Mouse (Mus musculus) embryonic facial prominence, embryonic 14.5 days (tissue): ENCODE data around the gene Psmd3. TPM values are rescaled to one million over a fixed set of nuclear protein-coding genes. Genes with fewer than 3 reads are reported as not detected.
A peak's percentile ranks its signal among the peaks of the same experiment; 100 is the strongest.

Source experiments
- ATAC-seq: fragments of 200-750 bp; cut with Nextera tagmentation; 2 replicates; pipeline ENCODE4 v1.8.0; 2017; ENCODE audit warnings: low read depth, moderate number of reproducible peaks, moderate TSS enrichment
- DNase-seq: peaks from one replicate; pipeline ENCODE4 v3.0.0-alpha.2; 2015; ENCODE audit warnings: low spot score
- H3K27ac ChIP-seq: fragments of 300-500 bp; sonication (generic); replicated peaks from 2 replicates; pipeline ENCODE4 v1.5.1; 2014; ENCODE audit warnings: low read depth, mild to moderate bottlenecking, low read length, moderate library complexity
- H3K27me3 ChIP-seq: fragments of 300-500 bp; sonication (generic); replicated peaks from 2 replicates; pipeline ENCODE4 v1.6.1; 2014; ENCODE audit warnings: low read length; ENCODE audit not compliant: control insufficient read depth, insufficient read depth
- H3K36me3 ChIP-seq: fragments of 300-500 bp; sonication (generic); 2 replicates; pipeline ENCODE4 v1.6.1; 2014; ENCODE audit warnings: low read length, mixed read lengths; ENCODE audit not compliant: control insufficient read depth, insufficient read depth
- H3K4me1 ChIP-seq: fragments of 300-500 bp; sonication (generic); 2 replicates; pipeline ENCODE4 v1.6.1; 2014; ENCODE audit warnings: antibody characterized with exemption, low read length; ENCODE audit not compliant: control insufficient read depth, insufficient read depth
- H3K4me2 ChIP-seq: fragments of 300-500 bp; sonication (generic); 2 replicates; pipeline ENCODE4 v1.6.1; 2014; ENCODE audit warnings: low read depth, mild to moderate bottlenecking, low read length, moderate library complexity, mixed read lengths
- H3K4me3 ChIP-seq: fragments of 300-500 bp; sonication (generic); 2 replicates; pipeline ENCODE4 v1.5.1; 2014; ENCODE audit warnings: low read depth, mild to moderate bottlenecking, low read length
- H3K9ac ChIP-seq: fragments of 300-500 bp; sonication (generic); 2 replicates; pipeline ENCODE4 v1.6.1; 2014; ENCODE audit warnings: low read depth, mild to moderate bottlenecking, low read length, moderate library complexity, mixed read lengths
- H3K9me3 ChIP-seq: fragments of 300-500 bp; sonication (generic); 2 replicates; pipeline ENCODE4 v1.6.1; 2016; ENCODE audit warnings: low read length; ENCODE audit not compliant: control insufficient read depth
- WGBS: fragments of 180-500 bp; shearing (Covaris S2); extraction: QIAGEN DNeasy Blood & Tissue Kit; methylation state at CpG from one replicate; pipeline ENCODE4 v1.1.7; 2014; 5-methylcytosine and 5-hydroxymethylcytosine counted together
- polyA plus RNA-seq: library from polyadenylated mRNA; unstranded; fragments of >200 nt; fragmentation: Nextera tagmentation; extraction: Ambion mirVana; gene quantifications from 2 replicates; pipeline ENCODE4 v1.2.1, GENCODE M21; 2014

The Psmd3 gene
- polyA plus RNA-seq, 1 experiment from 2014 or later, result 136 TPM

DNA sequence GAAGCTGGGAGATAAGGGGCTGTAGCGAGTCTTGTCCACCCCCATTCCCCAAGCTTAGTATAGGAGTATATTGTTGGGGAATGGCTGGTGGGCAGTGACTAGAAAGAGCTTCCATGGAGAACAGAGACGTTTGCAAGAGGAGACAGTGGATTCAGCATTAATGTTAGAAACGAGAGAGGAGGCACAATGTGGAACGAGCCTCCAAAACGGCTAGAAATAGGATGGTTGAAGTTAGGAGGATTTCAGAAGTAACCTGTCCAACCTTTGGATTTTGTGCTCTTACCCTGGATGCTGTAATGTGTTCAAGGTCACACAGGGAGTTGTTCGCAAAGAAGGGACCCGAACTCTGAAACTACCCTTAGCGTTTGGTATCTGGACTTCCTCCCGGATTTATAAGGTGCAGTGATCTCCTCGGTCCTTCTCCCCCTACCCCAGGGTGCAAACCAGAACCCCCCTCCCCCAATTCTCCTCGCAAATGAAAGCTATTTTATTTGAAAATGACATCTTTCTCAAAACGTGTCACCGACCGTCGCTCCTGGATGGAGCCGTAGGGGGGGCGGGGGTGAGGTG, 58.8 kb downstream of the Psmd3 start:
- DNase-seq (no peak), ATAC-seq (no peak)
- peak overlapping the region; percentile 99 for H3K4me3 ChIP-seq
- peak overlapping the region; percentile 93 for H3K9ac ChIP-seq
- H3K9me3 ChIP-seq, result no peaks in the 10 kb centered on the region
- peak overlapping the region; percentile 91 for H3K27ac ChIP-seq
- H3K4me2 ChIP-seq, result peak overlapping the region; percentile 88
- no peaks in the 10 kb centered on the region for H3K27me3 ChIP-seq
- no peaks in the 10 kb centered on the region for H3K36me3 ChIP-seq
- under 1% methylated on average over 17 of the region's 17 CpGs for WGBS
- peaks cover 43% of the 10 kb centered on the region for H3K4me1 ChIP-seq

DNA sequence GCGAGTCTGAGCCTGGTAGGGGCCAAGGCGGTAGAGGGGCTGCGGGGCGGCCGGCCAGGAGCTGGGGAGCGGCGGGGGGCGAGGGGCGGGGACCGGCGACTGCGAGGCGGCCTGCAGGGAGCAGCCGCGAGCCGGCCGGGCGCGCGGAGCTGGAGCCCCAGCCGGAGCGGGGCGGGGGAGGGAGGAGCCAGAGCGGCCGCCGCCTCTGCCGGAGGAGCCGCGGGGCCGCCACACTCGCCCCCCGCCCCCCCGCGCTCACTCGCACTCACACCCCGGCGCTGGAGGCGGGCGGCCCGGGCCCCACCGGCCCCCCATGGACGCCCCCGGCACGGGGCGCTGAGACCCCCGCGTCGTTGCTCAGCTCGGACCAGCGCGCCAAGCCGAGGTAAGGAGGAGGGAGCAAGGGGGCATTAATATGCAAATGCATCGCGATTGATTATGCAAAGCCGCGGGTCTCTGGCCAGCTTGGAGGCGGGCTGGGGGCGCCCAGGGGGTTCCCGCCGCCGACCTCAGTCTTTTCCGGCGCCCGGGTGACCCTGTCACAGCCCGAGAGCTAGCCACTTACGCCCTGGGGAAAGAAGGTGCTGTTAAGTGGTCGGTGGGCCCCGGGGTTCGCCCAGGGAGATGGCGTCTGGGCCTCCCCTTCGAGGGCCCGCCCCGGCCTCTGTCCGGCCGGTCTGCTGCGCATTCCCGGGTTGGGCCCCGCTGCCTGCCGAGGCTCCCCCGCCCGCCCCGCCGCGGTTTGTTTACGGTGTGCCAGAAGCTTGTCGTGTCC, 59.5 kb downstream of the Psmd3 start:
- Histone ChIP-seq H3K27ac (peak overlapping the region; percentile 91), H3K27me3 (no peaks in the 10 kb centered on the region), H3K4me2 (peak overlapping the region; percentile 88), H3K36me3 (no peaks in the 10 kb centered on the region), H3K4me3 (peak overlapping the region; percentile 99), H3K9me3 (no peaks in the 10 kb centered on the region), H3K9ac (peak overlapping the region; percentile 93), H3K4me1 (peaks cover 49% of the 10 kb centered on the region)
- peak; percentile 84 for ATAC-seq
- WGBS, result 1% methylated on average over 33 of the region's 86 CpGs
- peak; percentile 92 for DNase-seq

DNA sequence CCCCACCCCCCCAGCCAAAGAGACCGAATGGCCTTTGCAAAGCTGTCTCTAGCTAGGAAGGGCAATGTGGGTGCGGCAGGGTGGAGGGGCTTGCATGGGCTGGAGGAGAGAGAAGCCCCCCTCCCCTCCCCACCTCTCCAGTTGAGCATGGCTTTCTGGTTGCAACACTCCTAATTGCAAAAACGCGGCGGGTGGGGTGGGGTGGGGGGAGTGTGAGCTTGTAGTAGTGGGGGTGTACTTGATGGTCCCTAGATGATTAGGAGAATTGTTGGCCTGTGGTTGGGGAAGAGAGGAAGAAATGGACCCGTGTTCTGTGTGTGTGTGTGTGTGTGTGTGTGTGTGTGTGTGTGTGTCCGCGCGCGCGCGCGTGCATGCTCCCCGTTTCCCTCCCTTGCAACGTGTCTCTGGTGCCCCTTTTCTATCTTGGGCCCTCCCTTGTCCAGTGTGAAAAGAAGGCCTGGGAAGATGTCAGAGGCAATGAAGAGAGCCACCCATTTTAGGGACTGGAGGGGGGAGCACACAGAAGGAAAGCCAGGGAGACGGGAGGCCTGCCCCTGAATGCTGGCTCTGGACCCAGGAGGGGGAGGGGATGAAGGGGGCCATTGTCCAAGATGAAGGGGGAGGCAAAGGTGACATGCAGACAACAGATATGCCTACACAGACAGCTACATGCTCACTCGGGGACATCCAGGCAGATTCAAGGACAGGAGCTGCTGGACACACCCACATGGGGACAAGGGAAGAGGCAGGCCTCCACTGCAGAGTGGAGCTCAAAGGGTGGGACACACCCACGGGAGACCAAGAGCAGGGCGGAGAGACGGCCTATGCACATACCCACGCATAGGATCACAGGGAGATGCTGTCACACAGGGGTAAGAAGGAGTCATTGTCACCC, 60.3 kb downstream of the Psmd3 start:
- 3% methylated on average over 12 of the region's 21 CpGs for WGBS
- Histone ChIP-seq H3K27ac (peak overlapping the region; percentile 91), H3K4me3 (peak overlapping the region; percentile 99), H3K4me1 (peaks cover 54% of the 10 kb centered on the region), H3K36me3 (no peaks in the 10 kb centered on the region), H3K9me3 (no peaks in the 10 kb centered on the region), H3K27me3 (no peaks in the 10 kb centered on the region), H3K4me2 (peak overlapping the region; percentile 88), H3K9ac (peak overlapping the region; percentile 93)
- ATAC-seq, result 0 out of 2 replicates have a peak, but pooled peaks have one; percentile 1
- DNase-seq, result no peak

DNA sequence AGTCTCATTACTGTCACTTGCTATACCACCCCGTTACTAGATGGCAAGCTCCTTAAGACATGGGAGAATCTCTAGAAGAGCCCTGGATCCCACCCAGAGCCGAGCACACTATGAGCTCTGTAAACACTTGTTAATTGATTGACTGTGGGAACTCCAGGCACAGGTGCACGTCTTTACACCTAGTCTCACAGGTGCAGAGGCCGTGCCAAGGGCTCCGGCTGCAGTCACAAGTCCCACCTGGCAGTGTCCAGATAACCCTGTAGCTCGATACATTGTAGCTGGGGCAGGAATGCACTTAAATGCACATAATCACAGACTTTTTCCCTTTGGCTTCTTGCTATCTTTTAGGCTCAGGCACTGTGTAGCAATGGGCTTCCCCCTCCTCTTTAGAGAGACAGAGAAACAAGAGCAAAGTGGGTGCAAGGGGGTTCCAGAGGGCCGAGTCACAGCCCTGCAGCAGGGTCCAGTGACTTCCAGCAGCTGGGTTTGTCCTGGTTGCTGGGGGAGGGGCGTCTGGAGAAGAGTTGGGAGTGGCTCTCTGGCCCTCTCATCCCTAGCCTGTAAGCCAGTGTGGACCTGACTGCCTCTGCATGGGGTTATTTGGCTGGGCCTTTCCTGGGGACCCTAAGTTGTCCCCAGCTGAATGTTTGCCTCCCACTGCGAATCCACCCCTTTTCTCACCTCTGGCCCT, 61.4 kb downstream of the Psmd3 start:
- H3K4me3 ChIP-seq, result peak overlapping the region; percentile 99
- H3K4me1 ChIP-seq, result peaks cover 66% of the 10 kb centered on the region
- H3K9me3 ChIP-seq, result no peaks in the 10 kb centered on the region
- no peaks in the 10 kb centered on the region for H3K36me3 ChIP-seq
- peak overlapping the region; percentile 77 for H3K27ac ChIP-seq
- peak overlapping the region; percentile 93 for H3K9ac ChIP-seq
- peak overlapping the region; percentile 88 for H3K4me2 ChIP-seq
- 8% methylated on average over 9 of the region's 9 CpGs for WGBS
- peak; percentile 77 for DNase-seq
- H3K27me3 ChIP-seq, result no peaks in the 10 kb centered on the region
- ATAC-seq, result no peak

- DNase-seq, result no peak
- H3K9me3 ChIP-seq, result no peaks in the 10 kb centered on the region
- H3K9ac ChIP-seq, result peak overlapping the region; percentile 93
- H3K4me1 ChIP-seq, result peaks cover 73% of the 10 kb centered on the region
- WGBS, result 24% methylated on average over 4 of the region's 7 CpGs
- peak overlapping the region; percentile 88 for H3K4me2 ChIP-seq
- H3K27me3 ChIP-seq, result no peaks in the 10 kb centered on the region
- peak overlapping the region; percentile 77 for H3K27ac ChIP-seq
- H3K4me3 ChIP-seq, result peak overlapping the region; percentile 99
- no peaks in the 10 kb centered on the region for H3K36me3 ChIP-seq
- ATAC-seq, result no peak
These were observed 62.2 kb downstream of the Psmd3 start for GRCm38 (mm10) chr11:98744456-98745019.

Other genes with a start within 250 kb of the Psmd3 start
- gene Mien1, start 243.6 kb upstream of the Psmd3 start, polyA plus RNA-seq, result 92.4 and 102 TPM in 2 replicates
- 8.3 and 8.8 TPM in 2 replicates for gene Grb7, start 236.2 kb upstream of the Psmd3 start, polyA plus RNA-seq
- gene Ikzf3, start 136.5 kb upstream of the Psmd3 start, polyA plus RNA-seq, result 0.18 and 0.21 TPM in 2 replicates
- 0.21 TPM in 1 of 2 replicates, not detected in the other for gene Zpbp2, start 131.5 kb upstream of the Psmd3 start, polyA plus RNA-seq
- 12.6 and 13.6 TPM in 2 replicates for gene Ormdl3, start 95.2 kb upstream of the Psmd3 start, polyA plus RNA-seq
- gene Lrrc3c, start 84.3 kb upstream of the Psmd3 start, polyA plus RNA-seq, result not detected in 2 replicates
- gene Gm12355, start 56.9 kb upstream of the Psmd3 start, polyA plus RNA-seq, result 0.54 and 0.75 TPM in 2 replicates
- not detected in 2 replicates for gene Gsdma3, start 56.2 kb upstream of the Psmd3 start, polyA plus RNA-seq
- not detected in 2 replicates for gene Gsdma2, start 35.8 kb upstream of the Psmd3 start, polyA plus RNA-seq
- 0.64 and 2.0 TPM in 2 replicates for gene Gsdma, start 18.2 kb upstream of the Psmd3 start, polyA plus RNA-seq
- gene Csf3, start 18.7 kb downstream of the Psmd3 start, polyA plus RNA-seq, result not detected in 2 replicates
- 40.7 and 49.0 TPM in 2 replicates for gene Med24, start 46.9 kb downstream of the Psmd3 start, polyA plus RNA-seq
- 57.7 and 62.2 TPM in 2 replicates for gene Thra, start 58.1 kb downstream of the Psmd3 start, polyA plus RNA-seq
- 1.1 and 1.9 TPM in 2 replicates for gene Nr1d1, start 92.8 kb downstream of the Psmd3 start, polyA plus RNA-seq
- 18.1 and 18.5 TPM in 2 replicates for gene Msl1, start 113.0 kb downstream of the Psmd3 start, polyA plus RNA-seq
- gene Casc3, start 122.4 kb downstream of the Psmd3 start, polyA plus RNA-seq, result 32.2 and 34.0 TPM in 2 replicates
- 5.7 and 6.3 TPM in 2 replicates for gene Rapgefl1, start 154.2 kb downstream of the Psmd3 start, polyA plus RNA-seq
- 3.9 and 4.3 TPM in 2 replicates for gene Wipf2, start 181.1 kb downstream of the Psmd3 start, polyA plus RNA-seq
- 22.7 and 23.0 TPM in 2 replicates for gene Cdc6, start 225.2 kb downstream of the Psmd3 start, polyA plus RNA-seq
- gene Rara, start 245.3 kb downstream of the Psmd3 start, polyA plus RNA-seq, result 46.4 and 50.3 TPM in 2 replicates